Mouse (Mus musculus) hindbrain, postnatal 0 days (tissue): Measurements from ENCODE around the gene Npl. TPM values are rescaled to one million over a fixed set of nuclear protein-coding genes. Genes with fewer than 3 reads are reported as not detected.
"Not testable (repeated sequence)": the region's sequence is repeated elsewhere in the genome, so short reads cannot be mapped to it uniquely, and the experiment has no call there.

ENCODE experiments used
- ATAC-seq: fragments of 200-750 bp; cut with Nextera tagmentation; 2 replicates; pipeline ENCODE4 v1.8.0; 2017; ENCODE audit warnings: mild to moderate bottlenecking, moderate TSS enrichment, moderate library complexity
- DNase-seq: peaks from one replicate; pipeline ENCODE4 v3.0.0-alpha.2; 2015; ENCODE audit warnings: low spot score
- H3K27ac ChIP-seq: fragments of 300-500 bp; sonication (generic); 2 replicates; pipeline ENCODE4 v1.5.1; 2014; ENCODE audit warnings: mild to moderate bottlenecking
- H3K27me3 ChIP-seq: fragments of 300-500 bp; sonication (generic); 2 replicates; pipeline ENCODE4 v1.6.1; 2014; ENCODE audit warnings: low read length, mixed read lengths; ENCODE audit not compliant: insufficient read depth
- H3K36me3 ChIP-seq: fragments of 300-500 bp; sonication (generic); 2 replicates; pipeline ENCODE4 v1.6.1; 2014; ENCODE audit warnings: low read length, mixed read lengths; ENCODE audit not compliant: insufficient read depth
- H3K4me1 ChIP-seq: fragments of 300-500 bp; sonication (generic); 2 replicates; pipeline ENCODE4 v1.6.1; 2014; ENCODE audit warnings: antibody characterized with exemption, low read length, mixed read lengths; ENCODE audit not compliant: insufficient read depth
- H3K4me2 ChIP-seq: fragments of 300-500 bp; sonication (generic); 2 replicates; pipeline ENCODE4 v1.6.1; 2014; ENCODE audit warnings: low read depth, mild to moderate bottlenecking, low read length, moderate library complexity, mixed read lengths
- H3K4me3 ChIP-seq: fragments of 300-500 bp; sonication (generic); 2 replicates; pipeline ENCODE4 v1.5.1; 2014; ENCODE audit warnings: low read length
- H3K9ac ChIP-seq: fragments of 300-500 bp; sonication (generic); replicated peaks from 2 replicates; pipeline ENCODE4 v1.6.1; 2014; ENCODE audit warnings: mild to moderate bottlenecking, low read length, moderate library complexity, mixed read lengths
- H3K9me3 ChIP-seq: fragments of 300-500 bp; sonication (generic); 2 replicates; pipeline ENCODE4 v1.6.1; 2016; ENCODE audit warnings: low read length, mixed read lengths
- CTCF ChIP-seq: IDR thresholded peaks from 2 replicates; pipeline ENCODE4 v1.5.1; 2016; ENCODE audit warnings: antibody characterized with exemption, control low read depth, low read depth
- WGBS: fragments of 180-500 bp; shearing (Covaris S2); extraction: QIAGEN DNeasy Blood & Tissue Kit; methylation state at CpG from one replicate; pipeline ENCODE4 v1.1.7; 2014; 5-methylcytosine and 5-hydroxymethylcytosine counted together
- polyA plus RNA-seq: library from polyadenylated mRNA; unstranded; fragments of >200 nt; fragmentation: Nextera tagmentation; extraction: Ambion mirVana; gene quantifications from 2 replicates; pipeline ENCODE4 v1.2.1, GENCODE M21; 2015
- total RNA-seq: library from RNA; depleted of rRNA; stranded (reverse); fragments of >200 nt; gene quantifications from 2 replicates; pipeline ENCODE4 v1.2.3, GENCODE M21; 2014

Gene Npl
- total and polyA plus RNA-seq, 2 experiments from 2014 or later: 9.4 to 18.3 TPM

DNA sequence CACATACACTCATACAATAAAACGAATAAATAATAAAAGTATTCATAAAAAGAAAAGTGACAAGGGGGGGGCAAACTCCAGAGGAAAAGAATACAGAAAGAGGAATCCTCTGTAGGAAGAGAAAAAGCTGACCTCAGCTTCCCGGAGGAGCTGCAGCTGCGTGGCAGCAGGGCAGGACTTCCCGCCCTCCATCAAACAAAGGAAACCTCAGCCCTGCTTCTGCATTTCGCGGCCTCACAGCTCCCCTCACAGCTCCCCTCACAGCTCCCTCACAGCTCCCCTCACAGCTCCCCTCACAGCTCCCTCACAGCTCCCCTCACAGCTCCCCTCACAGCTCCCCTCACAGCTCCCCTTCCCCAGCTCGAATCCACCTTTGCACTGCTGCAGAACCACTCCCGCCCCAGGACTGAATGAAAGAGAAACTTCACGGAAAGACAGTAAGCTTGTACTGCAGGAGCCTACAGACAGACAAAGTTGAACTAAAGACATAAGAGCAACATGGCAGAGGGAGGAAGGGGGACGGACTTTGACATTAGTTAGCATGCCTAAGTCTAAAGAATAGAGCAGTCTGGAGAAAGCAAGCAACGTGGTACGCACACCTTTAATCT, 17.5 kb downstream of the Npl start:
- Histone ChIP-seq H3K9me3 (no peaks in the 10 kb centered on the region), H3K4me1 (peaks cover 5% of the 10 kb centered on the region; the same call in 1 of the 2 replicates), H3K4me3 (no peak overlapping the region), H3K27me3 (no peaks in the 10 kb centered on the region), H3K27ac (peak overlapping the region; percentile 41), H3K4me2 (peak overlapping the region; percentile 39), H3K36me3 (no peaks in the 10 kb centered on the region), H3K9ac (no peak overlapping the region; the same call in 1 of the 2 replicates)
- WGBS: 17% methylated on average over 12 of the region's 12 CpGs
- ATAC-seq (no peak; the same call in 1 of the 2 replicates), DNase-seq (peak; percentile 42)
- TF ChIP-seq CTCF: no peak

GRCm38 (mm10) chr1:153531677-153532233, 18.1 kb downstream of the Npl start:
- Histone ChIP-seq H3K36me3 (no peaks in the 10 kb centered on the region), H3K9ac (no peak overlapping the region; the same call in 1 of the 2 replicates), H3K4me3 (no peak overlapping the region), H3K9me3 (no peaks in the 10 kb centered on the region), H3K27ac (peak overlapping the region; percentile 41; the same call in 1 of the 2 replicates), H3K4me2 (peak overlapping the region; percentile 39), H3K27me3 (no peaks in the 10 kb centered on the region), H3K4me1 (peaks cover 5% of the 10 kb centered on the region; the same call in 1 of the 2 replicates)
- ATAC-seq: peak; percentile 55; the same call in 1 of the 2 replicates
- peak; percentile 42 for DNase-seq
- no peak for TF ChIP-seq CTCF
- WGBS: 11% methylated on average over 9 of the region's 9 CpGs

- DNase-seq (no peak), ATAC-seq (no peak)
- TF ChIP-seq CTCF: no peak
- Histone ChIP-seq H3K9me3 (no peaks in the 10 kb centered on the region), H3K27me3 (no peaks in the 10 kb centered on the region), H3K4me2 (no peak overlapping the region), H3K4me3 (no peak overlapping the region), H3K9ac (no peak overlapping the region), H3K27ac (no peak overlapping the region), H3K36me3 (no peaks in the 10 kb centered on the region), H3K4me1 (no peaks in the 10 kb centered on the region)
- WGBS: 56% methylated on average over 3 of the region's 3 CpGs
Measured at GRCm38 (mm10) chr1:153522116-153522515, 27.7 kb downstream of the Npl start.

DNA sequence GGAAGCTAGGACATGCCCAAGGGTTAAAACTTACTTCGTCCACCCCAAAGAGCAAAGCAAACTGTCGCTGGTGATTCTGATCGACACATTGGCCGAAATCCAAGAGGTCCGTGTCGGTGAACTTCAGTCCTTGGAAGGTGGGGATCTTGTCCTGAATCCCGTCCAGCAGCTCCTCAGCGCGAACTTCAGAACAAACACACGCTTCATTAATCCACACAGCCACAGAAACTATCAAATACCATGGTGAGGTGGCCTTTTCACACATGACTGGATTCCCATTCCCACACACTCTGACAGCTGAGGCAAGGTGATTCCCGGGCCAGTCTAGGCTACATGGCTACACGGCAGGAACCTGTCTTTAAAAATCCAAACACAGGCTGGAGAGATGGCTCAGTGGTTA, 34.5 kb downstream of the Npl start:
- TF ChIP-seq CTCF: no peak
- ATAC-seq: no peak
- no peaks in the 10 kb centered on the region for H3K4me1 ChIP-seq
- no peaks in the 10 kb centered on the region for H3K36me3 ChIP-seq
- H3K9me3 ChIP-seq: no peaks in the 10 kb centered on the region
- DNase-seq: no peak
- WGBS: 47% methylated on average over 12 of the region's 12 CpGs
- no peak overlapping the region for H3K27ac ChIP-seq
- no peak overlapping the region for H3K4me2 ChIP-seq
- no peak overlapping the region for H3K9ac ChIP-seq
- H3K4me3 ChIP-seq: no peak overlapping the region
- no peaks in the 10 kb centered on the region for H3K27me3 ChIP-seq

- Histone ChIP-seq H3K9me3 (no peaks in the 10 kb centered on the region), H3K27me3 (no peaks in the 10 kb centered on the region), H3K27ac (no peak overlapping the region), H3K4me2 (no peak overlapping the region), H3K4me3 (no peak overlapping the region), H3K9ac (no peak overlapping the region), H3K36me3 (no peaks in the 10 kb centered on the region), H3K4me1 (no peaks in the 10 kb centered on the region)
- DNase-seq: no peak
- WGBS: 64% methylated on average over 2 of the region's 2 CpGs
- no peak for ATAC-seq
- peak; percentile 34; the same call in 1 of the 2 replicates for TF ChIP-seq CTCF
Measured at GRCm38 (mm10) chr1:153510330-153511009, 39.4 kb downstream of the Npl start.

DNA sequence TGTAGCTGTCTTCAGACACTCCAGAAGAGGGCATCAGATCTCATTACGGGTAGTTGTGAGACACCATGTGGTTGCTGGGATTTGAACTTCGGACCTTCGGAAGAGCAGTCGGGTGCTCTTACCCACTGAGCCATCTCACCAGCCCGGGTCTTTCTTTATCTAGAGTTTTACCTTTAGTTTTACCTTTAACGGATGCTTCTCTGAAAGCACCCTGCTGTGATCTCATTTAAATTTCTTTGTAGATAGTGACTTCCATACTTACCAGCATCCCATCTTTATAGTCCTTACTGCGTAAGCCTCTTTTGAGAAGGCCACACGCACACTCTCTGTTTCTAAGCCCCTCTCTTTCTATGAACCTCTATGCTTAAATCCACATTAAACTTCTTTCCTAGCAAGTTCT, 40.3 kb downstream of the Npl start:
- WGBS: 69% methylated on average over 8 of the region's 8 CpGs

More for the DNA sequence above, 40.3 kb downstream of the Npl start:
- H3K4me3 ChIP-seq, H3K9ac ChIP-seq, H3K9me3 ChIP-seq, H3K4me2 ChIP-seq, H3K36me3 ChIP-seq, H3K27me3 ChIP-seq, DNase-seq, ATAC-seq, H3K27ac ChIP-seq, H3K4me1 ChIP-seq: not testable (repeated sequence)
